Mouse (Mus musculus) liver, adult 2 months (tissue): ENCODE measurements around the gene Ifna5.
"Not testable (repeated sequence)": the region's sequence is repeated elsewhere in the genome, so short reads cannot be mapped to it uniquely, and the experiment has no call there.

ENCODE experiments used
- CTCF ChIP-seq: fragments of 200-500 bp; IDR thresholded peaks from 2 replicates; pipeline ENCODE4 v1.5.1; 2011; ENCODE audit warnings: low read depth, low read length, control low read depth
- POLR2A ChIP-seq: fragments of 200-500 bp; IDR thresholded peaks from 2 replicates; pipeline ENCODE4 v1.6.1; 2011; ENCODE audit warnings: low read length, control low read depth; ENCODE audit not compliant: insufficient read depth; ENCODE audit errors: extremely low read depth

DNA sequence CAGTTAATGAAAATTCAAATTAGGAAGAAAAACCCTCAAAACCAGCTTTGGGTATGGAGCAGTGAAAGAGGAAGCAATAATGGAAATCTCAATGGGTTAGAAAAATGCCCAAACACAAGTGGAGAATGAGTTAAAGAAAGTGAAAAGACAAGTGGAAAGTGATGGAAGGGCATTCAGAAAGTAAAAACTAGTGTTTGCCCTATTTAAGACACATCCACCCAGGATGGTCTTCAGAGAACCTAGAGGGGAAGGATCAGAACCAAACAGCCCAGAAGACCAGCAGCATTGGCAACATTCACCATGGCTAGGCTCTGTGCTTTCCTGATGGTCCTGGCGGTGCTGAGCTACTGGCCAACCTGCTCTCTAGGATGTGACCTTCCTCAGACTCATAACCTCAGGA is at the start of gene Ifna5:
- not testable (repeated sequence) for TF ChIP-seq CTCF, POLR2A
